Mouse (Mus musculus): ENCODE data around the gene Ly86. TPM values are rescaled to one million over a fixed set of nuclear protein-coding genes. Genes with fewer than 3 reads are reported as not detected.

The Ly86 gene
- total and polyA plus RNA-seq, 3 experiments = 172 to 427 (median 290) TPM

DNA sequence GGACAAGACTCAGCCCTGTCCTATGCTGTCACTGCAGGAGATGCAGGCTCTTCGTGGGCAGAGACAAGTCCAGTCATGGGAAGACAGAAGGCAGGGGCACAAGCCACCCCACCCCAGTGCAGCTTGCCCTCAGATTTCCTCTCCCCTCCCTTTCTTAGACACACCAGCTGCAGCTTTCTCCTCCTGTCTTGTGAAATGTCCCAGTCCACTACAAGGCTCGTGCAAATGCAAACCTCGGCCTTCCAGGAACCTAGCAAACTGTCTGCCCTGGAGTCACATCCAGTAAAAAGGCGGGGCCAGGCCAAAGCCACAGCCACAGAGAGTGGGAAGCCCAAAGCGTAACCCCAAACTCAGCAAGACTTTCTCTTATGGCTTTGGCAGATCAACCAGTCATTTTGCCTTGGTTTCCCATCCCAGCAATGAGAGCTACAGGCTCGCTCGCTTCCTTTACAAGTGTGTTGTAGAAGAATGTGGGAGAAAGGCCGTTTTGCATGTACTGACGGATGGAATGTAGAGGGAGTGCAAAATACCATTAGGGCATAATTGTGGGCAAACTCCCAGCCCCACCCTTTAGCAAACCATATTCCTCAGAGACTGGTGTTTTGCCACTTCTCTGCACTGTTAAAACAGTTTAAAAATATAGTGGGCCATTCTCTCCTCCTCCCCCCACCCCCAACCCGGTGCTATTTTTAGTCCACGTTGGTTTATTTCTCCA, 95.7 kb downstream of the Ly86 start:
- DNase-seq (ENCODE audit: extremely low read depth) = no peak
- Histone ChIP-seq H3K27ac (ENCODE audit: insufficient read depth, low read depth) (no peak overlapping the region), H3K4me3 (replicated peaks in 1 of 3; ENCODE audit: low read depth in 2 of 3, low read length in 2 of 3, poor library complexity in 1 of 3) (no peak overlapping the region), H3K36me3 (replicated peaks in 1 of 2; ENCODE audit: control insufficient read depth in 1 of 2, insufficient read depth in 1 of 2, low read length in 1 of 2) (no peaks in the 10 kb centered on the region), H3K4me1 (ENCODE audit: control insufficient read depth in 1 of 2, insufficient read depth in 2 of 2) (peaks cover 10 to 33% of the 10 kb centered on the region in 2 experiments), H3K4me2 (ENCODE audit: insufficient read depth, low read depth, poor library complexity, severe bottlenecking) (no peak overlapping the region), H3K79me2 (replicated peaks; ENCODE audit: control insufficient read depth, extremely low read depth, insufficient read depth, poor library complexity, severe bottlenecking) (no peaks in the 10 kb centered on the region), H3K9me3 (replicated peaks; ENCODE audit: low read length) (peaks cover 5% of the 10 kb centered on the region), H3K9ac (ENCODE audit: insufficient read depth, low read depth) (no peak overlapping the region), H3K27me3 (replicated peaks) (no peaks in the 10 kb centered on the region)
- in situ Hi-C loops (cut with MboI; ENCODE audit: low pct_ligation_motif_present, low pct_unique_long_range_greater_than_20kb, low sequenced_read_pairs) (no loop called here), dilution Hi-C loops (cut with MboI; ENCODE audit: extremely low pct_ligation_motif_present, extremely low pct_unique_long_range_greater_than_20kb, low sequenced_read_pairs) (no loop called here)
- TF ChIP-seq MEF2A (IDR thresholded peaks at IDR 0.05; ENCODE audit: borderline replicate concordance, low read depth, low read length) (peak; percentile 25; the same call in 1 of the 2 replicates), IRF4 (IDR thresholded peaks at IDR 0.05; ENCODE audit: low read depth, low read length) (no peak)

DNA sequence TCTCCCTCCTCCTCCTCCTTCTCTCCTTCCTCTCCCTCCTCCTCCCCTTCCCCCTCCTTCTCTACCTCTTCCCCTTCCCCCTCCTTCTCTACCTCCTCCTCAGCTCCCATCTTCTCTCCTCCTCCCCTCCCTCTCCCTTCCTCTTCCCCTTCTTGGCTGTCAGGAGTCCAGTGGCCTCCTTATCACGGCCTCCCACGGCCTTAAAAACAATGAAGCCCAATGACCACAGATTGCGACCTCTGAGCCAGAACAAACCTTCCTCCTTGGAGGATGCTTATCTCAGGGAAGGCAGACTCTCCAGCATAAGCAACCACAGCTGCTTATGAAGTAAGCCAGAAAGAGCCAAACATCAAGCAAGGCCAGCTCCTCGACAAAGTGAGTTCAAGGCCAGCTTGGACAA, 97.0 kb downstream of the Ly86 start:
- no peak overlapping the region for H3K9ac ChIP-seq (ENCODE audit: insufficient read depth, low read depth)
- no peaks in the 10 kb centered on the region for H3K27me3 ChIP-seq (replicated peaks)
- TF ChIP-seq MAZ (IDR thresholded peaks at IDR 0.05; ENCODE audit: low read depth, low read length) (no peak), EP300 (IDR thresholded peaks at IDR 0.05; ENCODE audit: low read length) (no peak), TBP (conservative IDR thresholded peaks at IDR 0.05; ENCODE audit: low read depth, low read length) (no peak), CHD1 (IDR thresholded peaks at IDR 0.05; ENCODE audit: low read depth, low read length) (no peak), TCF12 (IDR thresholded peaks at IDR 0.05; ENCODE audit: low read depth, low read length) (no peak), POLR2A (IDR thresholded peaks at IDR 0.05; ENCODE audit: low read depth, low read length) (no peak), USF1 (IDR thresholded peaks at IDR 0.05; ENCODE audit: low read depth, low read length) (no peak), MYC (IDR thresholded peaks at IDR 0.05; ENCODE audit: low read depth, low read length) (no peak), MAFK (IDR thresholded peaks at IDR 0.05; ENCODE audit: insufficient replicate concordance, low read length) (no peak), MXI1 (IDR thresholded peaks at IDR 0.05; ENCODE audit: low read depth, low read length) (no peak), MEF2A (IDR thresholded peaks at IDR 0.05; ENCODE audit: borderline replicate concordance, low read depth, low read length) (no peak), NELFE (IDR thresholded peaks at IDR 0.05; ENCODE audit: low read depth, low read length) (no peak), POLR2AphosphoS2 (IDR thresholded peaks at IDR 0.05; ENCODE audit: low read depth, low read length) (no peak)
- no peak overlapping the region for H3K27ac ChIP-seq (ENCODE audit: insufficient read depth, low read depth)
- DNase-seq (ENCODE audit: extremely low read depth) = no peak
- dilution Hi-C loops (cut with MboI; ENCODE audit: extremely low pct_ligation_motif_present, extremely low pct_unique_long_range_greater_than_20kb, low sequenced_read_pairs) = no loop called here
- H3K36me3 ChIP-seq (replicated peaks in 1 of 2; ENCODE audit: control insufficient read depth in 1 of 2, insufficient read depth in 1 of 2, low read length in 1 of 2) = no peaks in the 10 kb centered on the region
- H3K4me1 ChIP-seq (ENCODE audit: control insufficient read depth in 1 of 2, insufficient read depth in 2 of 2) = peaks cover 10 to 33% of the 10 kb centered on the region in 2 experiments
- peaks cover 5% of the 10 kb centered on the region for H3K9me3 ChIP-seq (replicated peaks; ENCODE audit: low read length)
- no peak overlapping the region for H3K4me3 ChIP-seq (replicated peaks in 1 of 3; ENCODE audit: low read depth in 2 of 3, low read length in 2 of 3, poor library complexity in 1 of 3)
- H3K4me2 ChIP-seq (ENCODE audit: insufficient read depth, low read depth, poor library complexity, severe bottlenecking) = no peak overlapping the region
- in situ Hi-C loops (cut with MboI; ENCODE audit: low pct_ligation_motif_present, low pct_unique_long_range_greater_than_20kb, low sequenced_read_pairs) = no loop called here
- H3K79me2 ChIP-seq (replicated peaks; ENCODE audit: control insufficient read depth, extremely low read depth, insufficient read depth, poor library complexity, severe bottlenecking) = no peaks in the 10 kb centered on the region
